ENCODE assay signal across 8 mouse cellular contexts in the genomic region with DNA sequence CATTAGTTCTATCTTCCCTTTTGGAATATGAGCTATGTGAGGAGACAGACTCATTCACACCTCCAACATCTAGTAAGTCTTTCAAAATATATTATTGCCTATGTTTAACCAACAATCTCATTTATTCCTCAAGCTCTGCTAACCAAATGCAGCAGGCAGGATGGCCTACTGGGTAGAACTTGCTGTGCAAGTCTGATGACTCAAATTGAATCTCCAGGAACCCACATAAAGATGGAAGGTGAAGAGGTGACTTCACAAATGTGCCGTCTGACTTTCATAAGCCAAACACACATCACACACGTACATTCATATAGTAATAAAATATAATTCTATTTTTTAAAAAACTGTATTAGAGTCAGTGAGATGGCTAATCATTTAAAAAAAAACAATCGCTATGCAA. TPM values are rescaled to one million over a fixed set of nuclear protein-coding genes. Genes with fewer than 3 reads are reported as not detected.
DNase-seq lines count a peak whose midpoint lies in the region; ATAC-seq and TF ChIP-seq lines count a peak whose summit lies in the region.

No protein-coding gene starts in this region.

- H3K27ac ChIP-seq in heart, embryonic 11.5 days (ENCODE audit: low read depth, low read length), result no peak overlapping the region
- H3K27ac ChIP-seq in forebrain, embryonic 15.5 days (replicated peaks), result no peak overlapping the region
- H3K27ac ChIP-seq in liver, embryonic 15.5 days (replicated peaks), result peak overlapping the region; percentile 99; the same call in 1 of the 2 replicates
- H3K27ac ChIP-seq in thymus, adult 2 months (ENCODE audit: control insufficient read depth, insufficient read depth, low read length), result no peak overlapping the region

- H3K36me3 ChIP-seq in heart, embryonic 11.5 days (ENCODE audit: control insufficient read depth, insufficient read depth, low read length), result peaks cover under 1% of the 10 kb centered on the region
- no peaks in the 10 kb centered on the region for H3K36me3 ChIP-seq in forebrain, embryonic 15.5 days
- peaks cover 6% of the 10 kb centered on the region; the same call in 1 of the 2 replicates for H3K36me3 ChIP-seq in liver, embryonic 15.5 days (replicated peaks)
- no peaks in the 10 kb centered on the region for H3K36me3 ChIP-seq in thymus, adult 2 months (ENCODE audit: control insufficient read depth, insufficient read depth, low read length)

- no peaks in the 10 kb centered on the region for H3K9me3 ChIP-seq in heart, embryonic 11.5 days (replicated peaks; ENCODE audit: control insufficient read depth, low read length)
- H3K9me3 ChIP-seq in forebrain, embryonic 15.5 days, result no peaks in the 10 kb centered on the region
- H3K9me3 ChIP-seq in liver, embryonic 15.5 days (replicated peaks), result no peaks in the 10 kb centered on the region

- no peak overlapping the region for H3K9ac ChIP-seq in heart, embryonic 11.5 days (ENCODE audit: low read depth, low read length)
- H3K9ac ChIP-seq in forebrain, embryonic 15.5 days (replicated peaks), result peak overlapping the region; percentile 62
- peak overlapping the region; percentile 79; the same call in 1 of the 2 replicates for H3K9ac ChIP-seq in liver, embryonic 15.5 days

- H3K4me3 ChIP-seq in heart, embryonic 11.5 days (ENCODE audit: low read depth, low read length), result peak overlapping the region; percentile 88; the same call in 1 of the 2 replicates
- peak overlapping the region; percentile 79; the same call in 1 of the 2 replicates for H3K4me3 ChIP-seq in forebrain, embryonic 15.5 days
- peak overlapping the region; percentile 86 for H3K4me3 ChIP-seq in liver, embryonic 15.5 days (replicated peaks)
- H3K4me3 ChIP-seq in thymus, adult 2 months (ENCODE audit: control insufficient read depth, insufficient read depth, low read length), result no peak overlapping the region

- H3K27me3 ChIP-seq in heart, embryonic 11.5 days (ENCODE audit: control insufficient read depth, insufficient read depth, low read length), result no peaks in the 10 kb centered on the region
- peaks cover 4% of the 10 kb centered on the region; the same call in 1 of the 2 replicates for H3K27me3 ChIP-seq in forebrain, embryonic 15.5 days
- no peaks in the 10 kb centered on the region for H3K27me3 ChIP-seq in liver, embryonic 15.5 days
- H3K27me3 ChIP-seq in thymus, adult 2 months (ENCODE audit: control insufficient read depth, insufficient read depth, low read length), result no peaks in the 10 kb centered on the region

- WGBS in heart, embryonic 11.5 days (ENCODE audit: insufficient replicate concordance), result 66% methylated on average over 3 of the region's 3 CpGs
- 70% methylated on average over 3 of the region's 3 CpGs for WGBS in forebrain, embryonic 15.5 days
- WGBS in liver, embryonic 15.5 days (ENCODE audit: insufficient replicate concordance), result 76% methylated on average over 3 of the region's 3 CpGs
- 96% methylated on average over 3 of the region's 3 CpGs for WGBS in thymus, adult 2 months

- no peak for ATAC-seq in heart, embryonic 11.5 days (replicated peaks; ENCODE audit: insufficient number of reproducible peaks, low FRiP score, low TSS enrichment)
- ATAC-seq in forebrain, embryonic 15.5 days (replicated peaks), result no peak
- ATAC-seq in liver, embryonic 15.5 days (ENCODE audit: insufficient read depth), result no peak

- H3K4me2 ChIP-seq in heart, embryonic 11.5 days, result peak overlapping the region; percentile 75
- H3K4me2 ChIP-seq in forebrain, embryonic 15.5 days (replicated peaks), result peak overlapping the region; percentile 72
- peak overlapping the region; percentile 94 for H3K4me2 ChIP-seq in liver, embryonic 15.5 days

- intact Hi-C loops in heart, postnatal 36 days (cut with DNase I), result loop anchor here (1.0 to 2.0 kb wide), 2 partner anchors 24 to 185 kb away; partner anchors contain the start of genes Mars2 and Sf3b1

- TF ChIP-seq POLR2A in thymus, adult 2 months (IDR thresholded peaks at IDR 0.05; ENCODE audit: control insufficient read depth, extremely low read depth, insufficient read depth, low read length, poor library complexity), result no peak

- H3K4me1 ChIP-seq in heart, embryonic 11.5 days (ENCODE audit: control insufficient read depth, insufficient read depth, low read length), result peaks cover 5% of the 10 kb centered on the region
- H3K4me1 ChIP-seq in forebrain, embryonic 15.5 days, result peaks cover 15% of the 10 kb centered on the region
- peaks cover 29% of the 10 kb centered on the region for H3K4me1 ChIP-seq in liver, embryonic 15.5 days (replicated peaks)
- H3K4me1 ChIP-seq in thymus, adult 2 months (replicated peaks; ENCODE audit: control insufficient read depth, insufficient read depth, low read length), result no peaks in the 10 kb centered on the region

- no peak for TF ChIP-seq CTCF in thymus, adult 2 months (IDR thresholded peaks at IDR 0.05; ENCODE audit: borderline replicate concordance, control insufficient read depth, extremely low read depth, insufficient read depth, low read length, poor library complexity)

- no peak for DNase-seq in heart, postnatal 36 days
- peak; percentile 59 for DNase-seq in CD4-positive helper T cell, adult 2 months (ENCODE audit: low read depth, low spot score)
- no peak for DNase-seq in ovary, postnatal 36 days (ENCODE audit: low spot score)
- no peak for DNase-seq in adipocyte (ENCODE audit: low spot score)
- no peak for DNase-seq in thymus, adult 2 months

RNA-seq across cellular contexts. Expression of gene Coq10b, which starts 0.9 kb away (rescaled TPM):
- 27.5 and 29.2 TPM in 2 replicates for polyA plus RNA-seq in heart, embryonic 11.5 days (2014; fragmentation: Nextera tagmentation; extraction: Ambion mirVana)
- total RNA-seq in heart, postnatal 36 days (2021), result 10 to 100 TPM; 38.0 to 76.2 TPM
- polyA plus RNA-seq in forebrain, embryonic 15.5 days (2015; fragmentation: Nextera tagmentation; extraction: Ambion mirVana), result 36.0 and 36.6 TPM in 2 replicates
- polyA plus RNA-seq in liver, embryonic 15.5 days (2015; fragmentation: Nextera tagmentation; extraction: Ambion mirVana), result 13.0 and 13.3 TPM in 2 replicates
- polyA plus RNA-seq in thymus, adult 2 months (2012; rRNA removed), result 5.5 and 6.6 TPM in 2 replicates

RNA-seq across cellular contexts. Expression of gene Sf3b1, which starts 24.4 kb away (rescaled TPM):
- 202 and 234 TPM in 2 replicates for polyA plus RNA-seq in heart, embryonic 11.5 days (2014; fragmentation: Nextera tagmentation; extraction: Ambion mirVana)
- total RNA-seq in heart, postnatal 36 days (2021), result 10 to 100 TPM; 76.4 to 83.0 TPM
- polyA plus RNA-seq in forebrain, embryonic 15.5 days (2015; fragmentation: Nextera tagmentation; extraction: Ambion mirVana), result 391 and 417 TPM in 2 replicates
- polyA plus RNA-seq in liver, embryonic 15.5 days (2015; fragmentation: Nextera tagmentation; extraction: Ambion mirVana), result 112 and 130 TPM in 2 replicates
- 90.6 and 110 TPM in 2 replicates for polyA plus RNA-seq in thymus, adult 2 months (2012; rRNA removed)

RNA-seq across cellular contexts. Expression of gene Hspe1, which starts 36.3 kb away (rescaled TPM):
- polyA plus RNA-seq in heart, embryonic 11.5 days (2014; fragmentation: Nextera tagmentation; extraction: Ambion mirVana), result 428 and 433 TPM in 2 replicates
- 100 to 1,000 TPM; 167 to 177 TPM for total RNA-seq in heart, postnatal 36 days (2021)
- 253 and 276 TPM in 2 replicates for polyA plus RNA-seq in forebrain, embryonic 15.5 days (2015; fragmentation: Nextera tagmentation; extraction: Ambion mirVana)
- polyA plus RNA-seq in liver, embryonic 15.5 days (2015; fragmentation: Nextera tagmentation; extraction: Ambion mirVana), result 233 and 311 TPM in 2 replicates
- polyA plus RNA-seq in thymus, adult 2 months (2012; rRNA removed), result 33.2 and 38.3 TPM in 2 replicates

RNA-seq across cellular contexts. Expression of gene Hspd1, which starts 36.4 kb away (rescaled TPM):
- 452 and 498 TPM in 2 replicates for polyA plus RNA-seq in heart, embryonic 11.5 days (2014; fragmentation: Nextera tagmentation; extraction: Ambion mirVana)
- 100 to 1,000 TPM; 382 to 415 TPM for total RNA-seq in heart, postnatal 36 days (2021)
- polyA plus RNA-seq in forebrain, embryonic 15.5 days (2015; fragmentation: Nextera tagmentation; extraction: Ambion mirVana), result 291 and 296 TPM in 2 replicates
- polyA plus RNA-seq in liver, embryonic 15.5 days (2015; fragmentation: Nextera tagmentation; extraction: Ambion mirVana), result 245 and 256 TPM in 2 replicates
- 28.3 and 31.5 TPM in 2 replicates for polyA plus RNA-seq in thymus, adult 2 months (2012; rRNA removed)
